Mouse (Mus musculus) kidney, postnatal 10 days (tissue): ENCODE data around the gene Fam136a.
"Not testable (repeated sequence)": the region's sequence is repeated elsewhere in the genome, so short reads cannot be mapped to it uniquely, and the experiment has no call there.

Experiments used
- DNase-seq: peaks from one replicate; pipeline ENCODE4 v3.0.0; 2021; ENCODE audit warnings: mixed read lengths

Gene Fam136a

GRCm38 (mm10) chr6:86368479-86368878, 3.0 kb downstream of the Fam136a start:
- DNase-seq = no peak

- no peak for DNase-seq
These were observed 4.8 kb downstream of the Fam136a start for GRCm38 (mm10) chr6:86370093-86370713.

- DNase-seq = no peak
These were observed 5.4 kb downstream of the Fam136a start, which contains the start of gene Snrpg for GRCm38 (mm10) chr6:86370764-86371339. Gene Snrpg (plus strand): TSS chr6:86371304.

- peak; percentile 97 for DNase-seq
These were observed 6.0 kb downstream of the Fam136a start for GRCm38 (mm10) chr6:86371340-86371911.

- DNase-seq = no peak
These were observed 6.6 kb downstream of the Fam136a start for GRCm38 (mm10) chr6:86371950-86372516.

- no peak for DNase-seq
These were observed 8.1 kb downstream of the Fam136a start for GRCm38 (mm10) chr6:86373556-86373955.

GRCm38 (mm10) chr6:86378341-86378740, 12.9 kb downstream of the Fam136a start:
- DNase-seq = no peak

GRCm38 (mm10) chr6:86380112-86380511, 14.7 kb downstream of the Fam136a start:
- DNase-seq = not testable (repeated sequence)

- no peak for DNase-seq
These were observed 17.1 kb downstream of the Fam136a start for GRCm38 (mm10) chr6:86382551-86382950.

GRCm38 (mm10) chr6:86383370-86383769, 17.9 kb downstream of the Fam136a start:
- DNase-seq = no peak

- DNase-seq = no peak
These were observed 19.2 kb downstream of the Fam136a start for GRCm38 (mm10) chr6:86384692-86385091.

- DNase-seq = no peak
These were observed 20.1 kb downstream of the Fam136a start for GRCm38 (mm10) chr6:86385362-86386104.

- DNase-seq = peak; percentile 69
These were observed 21.9 kb downstream of the Fam136a start for GRCm38 (mm10) chr6:86387313-86387712.

- DNase-seq = peak; percentile 34
These were observed 23.0 kb downstream of the Fam136a start for GRCm38 (mm10) chr6:86388461-86388860.

GRCm38 (mm10) chr6:86391326-86391725, 25.9 kb downstream of the Fam136a start:
- no peak for DNase-seq

- DNase-seq = no peak
These were observed 27.7 kb downstream of the Fam136a start for GRCm38 (mm10) chr6:86393187-86393586.

GRCm38 (mm10) chr6:86394078-86394720, 28.8 kb downstream of the Fam136a start:
- DNase-seq = no peak

- no peak for DNase-seq
These were observed 29.6 kb downstream of the Fam136a start for GRCm38 (mm10) chr6:86395021-86395420.

GRCm38 (mm10) chr6:86395969-86396368, 30.5 kb downstream of the Fam136a start:
- DNase-seq = no peak

GRCm38 (mm10) chr6:86396581-86397256, 31.3 kb downstream of the Fam136a start, which contains the start of gene Pcyox1:
Gene Pcyox1 (minus strand): TSS chr6:86397154.
- DNase-seq = peak; percentile 94

- DNase-seq = no peak
These were observed 32.0 kb downstream of the Fam136a start for GRCm38 (mm10) chr6:86397257-86397980.
